Mouse (Mus musculus) ES-E14 (cell line): ENCODE measurements around the gene Tbkbp1. TPM values are rescaled to one million over a fixed set of nuclear protein-coding genes. Genes with fewer than 3 reads are reported as not detected.

Experiments used
- DNase-seq: peaks from one replicate; pipeline ENCODE4 v3.0.0-alpha.2; 2013; ENCODE audit warnings: low read depth, low spot score
- H3K27ac ChIP-seq: 2 replicates; pipeline ENCODE4 v1.5.1; 2012; ENCODE audit warnings: low read depth, mild to moderate bottlenecking, low read length, moderate library complexity, mixed read lengths; ENCODE audit not compliant: poor library complexity, insufficient read depth, severe bottlenecking
- H3K36me3 ChIP-seq: 2 replicates; pipeline ENCODE4 v1.6.1; 2012; ENCODE audit warnings: mild to moderate bottlenecking, low read length, moderate library complexity, mixed read lengths; ENCODE audit not compliant: control insufficient read depth, poor library complexity, insufficient read depth, severe bottlenecking
- H3K4me1 ChIP-seq, 2 experiments: fragments of 150-350 bp in 1 of 2; sonication (generic) in 1 of 2; 2 replicates each; pipeline ENCODE4 v1.6.1; 2012; ENCODE audit warnings: low read length in 2 of 2, mild to moderate bottlenecking in 1 of 2, mixed read lengths in 1 of 2; ENCODE audit not compliant: control insufficient read depth in 2 of 2, insufficient read depth in 2 of 2, poor library complexity in 1 of 2
- H3K4me3 ChIP-seq, 2 experiments: fragments of 150-350 bp in 1 of 2; sonication (generic) in 1 of 2; 2 replicates each; pipeline ENCODE4 v1.5.1; 2012; ENCODE audit warnings: low read length in 2 of 2, low read depth in 1 of 2, mild to moderate bottlenecking in 1 of 2, mixed read lengths in 1 of 2; ENCODE audit not compliant: insufficient read depth in 1 of 2, poor library complexity in 1 of 2, severe bottlenecking in 1 of 2
- H3K9ac ChIP-seq: 2 replicates; pipeline ENCODE4 v1.6.1; 2012; ENCODE audit warnings: low read depth, mild to moderate bottlenecking, low read length, mixed read lengths; ENCODE audit not compliant: poor library complexity, insufficient read depth, severe bottlenecking
- H3K9me3 ChIP-seq: fragments of 150-350 bp; sonication (generic); 2 replicates; pipeline ENCODE4 v1.6.1; 2012; ENCODE audit warnings: low read depth, mild to moderate bottlenecking, low read length; ENCODE audit not compliant: control insufficient read depth, insufficient read depth
- CHD2 ChIP-seq: IDR thresholded peaks from 2 replicates; pipeline ENCODE4 v1.6.1; 2014; ENCODE audit warnings: mild to moderate bottlenecking, low read depth, low read length, inconsistent platforms
- HCFC1 ChIP-seq: IDR thresholded peaks from 2 replicates; pipeline ENCODE4 v1.6.1; 2012; ENCODE audit warnings: low read length, inconsistent platforms, borderline replicate concordance; ENCODE audit not compliant: insufficient read depth
- MAFK ChIP-seq: IDR thresholded peaks from 2 replicates; pipeline ENCODE4 v1.6.1; 2014; ENCODE audit warnings: mild to moderate bottlenecking, low read depth, low read length, inconsistent platforms; ENCODE audit not compliant: insufficient read depth
- ZC3H11A ChIP-seq: IDR thresholded peaks from 2 replicates; pipeline ENCODE4 v1.6.1; 2012; ENCODE audit warnings: low read depth, mild to moderate bottlenecking, inconsistent platforms, low read length, borderline replicate concordance
- ZNF384 ChIP-seq: IDR thresholded peaks from 2 replicates; pipeline ENCODE4 v1.6.1; 2012; ENCODE audit warnings: low read depth, low read length, inconsistent platforms
- in situ Hi-C, 2 experiments: fragments of 600-800 bp; cut with MboI; formaldehyde crosslinking; loops; one replicate each; pipeline ENCODE4 v1.15.1; 2025; ENCODE audit warnings: low sequenced_read_pairs in 2 of 2, inconsistent platforms in 1 of 2; ENCODE audit not compliant: unreplicated experiment in 2 of 2
- total RNA-seq: library from RNA; depleted of rRNA; stranded (reverse); fragments of 300-350 nt; gene quantifications from 2 replicates; pipeline ENCODE4 v1.2.3, GENCODE M21; 2012

Gene Tbkbp1
- total RNA-seq, 1 experiment: 4.5 TPM

DNA sequence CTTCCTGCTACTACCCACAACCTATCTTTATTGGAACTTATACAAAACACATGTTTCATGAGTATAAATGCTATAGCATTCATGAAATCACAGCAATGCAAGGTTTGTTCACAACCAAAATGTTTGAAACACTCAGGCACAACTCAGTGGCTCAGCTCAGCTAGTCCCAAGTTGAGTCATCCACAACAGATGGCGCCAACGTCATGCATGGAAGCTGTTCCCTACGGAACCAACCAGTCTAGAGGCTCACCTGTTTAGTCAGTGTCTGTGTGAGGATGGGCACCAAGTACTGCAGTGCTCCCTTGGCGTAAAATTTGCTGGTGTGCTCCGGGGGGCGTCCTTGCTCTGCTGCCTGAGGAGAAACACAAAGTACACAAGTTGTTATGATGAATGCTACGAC is 24.2 kb upstream of the Tbkbp1 start:
- no peaks in the 10 kb centered on the region for H3K9me3 ChIP-seq
- in situ Hi-C loops: no loop called here
- TF ChIP-seq ZNF384 (no peak), MAFK (no peak), HCFC1 (no peak), CHD2 (no peak), ZC3H11A (no peak)
- no peak overlapping the region for H3K27ac ChIP-seq
- H3K4me3 ChIP-seq: no peak overlapping the region
- peaks cover 73% of the 10 kb centered on the region for H3K36me3 ChIP-seq
- H3K4me1 ChIP-seq: peaks cover 0 to 2% of the 10 kb centered on the region in 2 experiments; a peak in 1 of 4 replicates
- no peak for DNase-seq
- no peak overlapping the region for H3K9ac ChIP-seq

GRCm38 (mm10) chr11:97160341-97160740 is 9.0 kb upstream of the Tbkbp1 start:
- Histone ChIP-seq H3K4me1 (peaks cover 0 to 2% of the 10 kb centered on the region in 2 experiments; a peak in 1 of 4 replicates), H3K36me3 (peaks cover 54% of the 10 kb centered on the region), H3K27ac (no peak overlapping the region), H3K4me3 (no peak overlapping the region), H3K9ac (no peak overlapping the region), H3K9me3 (no peaks in the 10 kb centered on the region)
- DNase-seq: no peak
- in situ Hi-C loops: loop anchor here (5.0 to 25.0 kb wide), 4 partner anchors 1077 to 1873 kb away; partner anchors contain the start of gene Top2a (in 1 of the 2)
- TF ChIP-seq CHD2 (no peak), MAFK (no peak), HCFC1 (no peak), ZC3H11A (no peak), ZNF384 (no peak)

GRCm38 (mm10) chr11:97156999-97157398 is 5.7 kb upstream of the Tbkbp1 start:
- H3K27ac ChIP-seq: no peak overlapping the region
- H3K4me1 ChIP-seq: peaks cover under 1 to 8% of the 10 kb centered on the region in 2 experiments; a peak in 3 of 4 replicates
- H3K36me3 ChIP-seq: peaks cover 28% of the 10 kb centered on the region
- in situ Hi-C loops: loop anchor here (25.0 kb wide), 3 partner anchors 1080 to 1870 kb away; partner anchors contain the start of gene Top2a (in 1 of the 2)
- DNase-seq: no peak
- TF ChIP-seq ZC3H11A (no peak), CHD2 (no peak), ZNF384 (no peak), MAFK (no peak)
- no peak overlapping the region for H3K4me3 ChIP-seq
- no peaks in the 10 kb centered on the region for H3K9me3 ChIP-seq
- H3K9ac ChIP-seq: no peak overlapping the region

DNA sequence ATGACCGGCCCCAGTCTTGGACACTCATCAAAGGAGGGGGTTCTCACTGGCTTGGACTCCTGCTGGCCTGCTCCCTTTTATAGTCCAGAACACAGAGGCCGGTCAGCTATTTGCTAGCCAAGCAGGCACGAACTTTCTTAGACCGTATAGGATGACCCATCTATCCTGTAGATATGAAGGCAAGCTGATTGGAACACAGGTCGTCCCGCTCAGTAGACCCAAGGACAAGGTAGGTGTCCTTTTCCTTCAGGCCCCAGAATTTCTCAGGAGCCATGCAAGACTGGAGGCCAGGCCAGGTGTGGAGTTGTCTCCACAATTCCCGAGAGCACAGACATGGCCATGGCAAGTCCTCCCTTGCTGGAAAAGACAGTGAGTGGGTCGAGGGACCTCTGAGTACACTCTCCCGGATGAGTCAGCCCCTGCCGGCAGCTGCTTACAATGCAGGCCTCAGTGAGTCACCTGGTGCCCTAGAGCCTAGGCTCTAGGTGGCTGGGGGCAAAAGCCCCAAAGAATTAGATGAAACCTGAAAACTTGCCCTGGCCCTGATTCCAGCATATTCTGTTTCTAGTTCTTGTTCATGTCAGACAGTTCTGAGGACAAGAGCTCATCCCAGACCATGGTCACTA is 1.5 kb upstream of the Tbkbp1 start:
- Histone ChIP-seq H3K9me3 (no peaks in the 10 kb centered on the region), H3K4me1 (peaks cover 4 to 21% of the 10 kb centered on the region in 2 experiments; a peak in 3 of 4 replicates), H3K9ac (no peak overlapping the region), H3K27ac (no peak overlapping the region), H3K4me3 (no peak overlapping the region), H3K36me3 (no peaks in the 10 kb centered on the region; the same call in 1 of the 2 replicates)
- TF ChIP-seq CHD2: no peak
- no peak for DNase-seq
- in situ Hi-C loops: loop anchor here (25.0 kb wide), 3 partner anchors 1085 to 1865 kb away; partner anchors contain the start of gene Top2a (in 1 of the 2)

DNA sequence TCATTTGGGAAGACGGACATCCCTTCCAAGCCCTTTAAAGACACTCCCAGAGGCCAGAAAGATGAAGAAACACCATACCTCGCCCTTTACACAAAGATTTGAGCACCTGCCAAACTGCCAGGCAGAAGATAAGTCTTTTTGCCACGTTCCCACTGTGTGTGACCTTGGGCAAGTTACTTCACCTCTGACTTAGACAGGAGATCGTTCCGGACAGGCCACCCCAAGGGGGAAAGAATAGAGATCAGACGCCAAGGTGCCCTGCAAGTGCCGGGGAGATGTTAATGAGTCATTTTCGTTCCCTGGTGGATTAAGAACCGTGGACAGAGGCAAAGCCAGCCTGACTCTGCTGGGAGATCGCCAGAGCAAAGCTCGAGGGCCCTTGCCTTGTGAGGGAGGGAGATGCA is 730 bp upstream of the Tbkbp1 start:
- H3K27ac ChIP-seq: no peak overlapping the region
- H3K9ac ChIP-seq: no peak overlapping the region
- peaks cover 4 to 21% of the 10 kb centered on the region in 2 experiments; a peak in 3 of 4 replicates for H3K4me1 ChIP-seq

More for the DNA sequence above, 730 bp upstream of the Tbkbp1 start:
- Histone ChIP-seq H3K36me3 (no peaks in the 10 kb centered on the region), H3K4me3 (peak overlapping the region; percentile 77 to 92; a peak in 3 of 4 replicates), H3K9me3 (no peaks in the 10 kb centered on the region)
- TF ChIP-seq ZNF384 (no peak), MAFK (no peak), ZC3H11A (no peak), HCFC1 (no peak), CHD2 (no peak)
- in situ Hi-C loops: loop anchor here (25.0 kb wide), 3 partner anchors 1085 to 1865 kb away; partner anchors contain the start of gene Top2a (in 1 of the 2)
- DNase-seq: peak; percentile 48
